27 mouse cellular contexts compared by ENCODE assay signal in the genomic region with DNA sequence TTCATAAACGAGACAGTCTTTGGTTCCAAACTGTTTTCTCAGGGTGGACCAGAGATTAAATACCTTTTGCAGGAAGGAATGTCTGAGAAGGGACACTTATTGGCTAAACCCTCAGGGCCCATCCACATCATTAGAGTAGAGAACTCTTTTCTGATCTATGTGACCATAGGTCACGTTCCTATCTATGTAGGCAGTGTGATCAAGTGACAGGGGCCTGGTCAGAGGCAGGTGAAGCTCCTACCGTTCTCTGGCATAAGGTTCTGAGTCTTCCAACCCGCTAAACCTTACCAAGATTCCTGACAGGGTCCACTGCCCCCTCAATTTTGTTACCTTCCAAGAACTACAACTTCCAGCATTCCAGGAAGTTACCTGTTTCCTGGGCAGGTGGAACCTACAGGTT. TPM values are rescaled to one million over a fixed set of nuclear protein-coding genes. Genes with fewer than 3 reads are reported as not detected.
"Had no signal": no experiment of that assay in that cellular context is flagged by ENCODE, and none has a peak within 500 bp of the region (broad histone marks: within the 10 kb centered on the region; RNA-seq: fewer than 3 reads in every experiment).

No protein-coding gene starts in this region.

- H3K4me2 ChIP-seq: lung, embryonic 15.5 days; midbrain, embryonic 13.5 days had no signal

- H3K27ac ChIP-seq: kidney, postnatal 0 days; lung, embryonic 15.5 days; midbrain, embryonic 10.5 days; midbrain, embryonic 13.5 days; stomach, postnatal 0 days had no signal

- H3K4me1 ChIP-seq: lung, embryonic 15.5 days; midbrain, embryonic 13.5 days had no signal

- H3K9me3 ChIP-seq: lung, embryonic 15.5 days; megakaryocyte, embryonic 14.5 days; midbrain, embryonic 10.5 days; midbrain, embryonic 13.5 days had no signal

- H3K4me3 ChIP-seq: layer of hippocampus, adult 2 months; lung, embryonic 15.5 days; megakaryocyte, embryonic 14.5 days; midbrain, embryonic 10.5 days; midbrain, embryonic 13.5 days had no signal

- H3K36me3 ChIP-seq: lung, embryonic 15.5 days; midbrain, embryonic 10.5 days; midbrain, embryonic 13.5 days had no signal

- H3K27me3 ChIP-seq: lung, embryonic 15.5 days; midbrain, embryonic 13.5 days had no signal

- ATAC-seq: midbrain, embryonic 13.5 days; midbrain, embryonic 16.5 days had no signal

- DNase-seq: kidney, adult 18-20 months; kidney, postnatal 25 days; layer of hippocampus, adult 9-11 months; lung, adult 18-20 months; lung, postnatal 10 days; lung, postnatal 36 days; thymus, adult 2 months; thymus, postnatal 14 days; thymus, postnatal 4 days had no signal

- H3K9ac ChIP-seq: lung, embryonic 15.5 days; midbrain, embryonic 13.5 days had no signal

RNA-seq across cellular contexts. Expression of a gene that starts 4.5 kb away (rescaled TPM):
- polyA plus RNA-seq: midbrain, embryonic 10.5 days; midbrain, embryonic 13.5 days had no signal

RNA-seq across cellular contexts. Expression of a gene that starts 18.4 kb away (rescaled TPM):
- polyA plus RNA-seq: neural tube, embryonic 14.5 days had no signal

RNA-seq across cellular contexts. Expression of a gene that starts 19.9 kb away (rescaled TPM):
- polyA plus RNA-seq: intestine, embryonic 14.5 days; kidney, embryonic 14.5 days; kidney, postnatal 0 days; large intestine, adult 2 months; limb, embryonic 11.5 days; limb, embryonic 14.5 days; lung, embryonic 15.5 days; midbrain, embryonic 10.5 days; midbrain, embryonic 13.5 days; midbrain, embryonic 16.5 days; neural tube, embryonic 11.5 days; neural tube, embryonic 14.5 days; small intestine, adult 2 months; spleen, adult 2 months; stomach, embryonic 14.5 days; thymus, adult 2 months had no signal

RNA-seq across cellular contexts. Expression of a gene that starts 27.9 kb away (rescaled TPM):
- polyA plus RNA-seq: large intestine, adult 2 months; limb, embryonic 11.5 days; lung, embryonic 15.5 days; midbrain, embryonic 13.5 days; midbrain, embryonic 16.5 days; neural tube, embryonic 11.5 days; neural tube, embryonic 14.5 days; small intestine, adult 2 months; spleen, adult 2 months; stomach, embryonic 14.5 days; stomach, postnatal 0 days; thymus, adult 2 months had no signal
